Mouse (Mus musculus) embryo, embryonic 10.5 days (tissue): ENCODE measurements around the gene Ppp1r37.

Experiments used
- DNase-seq: peaks from one replicate; pipeline ENCODE4 v3.0.0-alpha.2; 2015; ENCODE audit warnings: low spot score

Gene Ppp1r37

GRCm38 (mm10) chr7:19572926-19573775 lies 10.3 kb upstream of the Ppp1r37 start:
- peak; percentile 85 for DNase-seq

GRCm38 (mm10) chr7:19569647-19570046 lies 6.8 kb upstream of the Ppp1r37 start:
- DNase-seq: no peak

GRCm38 (mm10) chr7:19567426-19567825 lies 4.5 kb upstream of the Ppp1r37 start:
- DNase-seq: no peak

GRCm38 (mm10) chr7:19565803-19566202 lies 2.9 kb upstream of the Ppp1r37 start:
- no peak for DNase-seq

GRCm38 (mm10) chr7:19564455-19564854 lies 1.6 kb upstream of the Ppp1r37 start:
- DNase-seq: no peak

GRCm38 (mm10) chr7:19563884-19564283 lies 1.0 kb upstream of the Ppp1r37 start:
- DNase-seq: no peak

- DNase-seq: peak; percentile 96
Measured at GRCm38 (mm10) chr7:19561765-19562642, 872 bp downstream of the Ppp1r37 start.

- peak; percentile 22 for DNase-seq
Measured at GRCm38 (mm10) chr7:19561431-19561764, 1.5 kb downstream of the Ppp1r37 start.

GRCm38 (mm10) chr7:19560491-19561260 lies 2.2 kb downstream of the Ppp1r37 start:
- DNase-seq: peak; percentile 20

- DNase-seq: peak; percentile 72
Measured at GRCm38 (mm10) chr7:19558965-19559364, 3.9 kb downstream of the Ppp1r37 start.

GRCm38 (mm10) chr7:19557982-19558900 lies 4.6 kb downstream of the Ppp1r37 start:
- no peak for DNase-seq

GRCm38 (mm10) chr7:19557086-19557485 lies 5.8 kb downstream of the Ppp1r37 start:
- no peak for DNase-seq

GRCm38 (mm10) chr7:19554168-19554567 lies 8.7 kb downstream of the Ppp1r37 start:
- no peak for DNase-seq

- DNase-seq: no peak
Measured at GRCm38 (mm10) chr7:19552443-19552842, 10.4 kb downstream of the Ppp1r37 start.

GRCm38 (mm10) chr7:19551634-19552033 lies 11.2 kb downstream of the Ppp1r37 start:
- no peak for DNase-seq

GRCm38 (mm10) chr7:19549394-19549793 lies 13.5 kb downstream of the Ppp1r37 start:
- DNase-seq: no peak

- DNase-seq: no peak
Measured at GRCm38 (mm10) chr7:19547344-19547969, 15.4 kb downstream of the Ppp1r37 start.

- DNase-seq: no peak
Measured at GRCm38 (mm10) chr7:19546007-19546406, 16.9 kb downstream of the Ppp1r37 start.

- DNase-seq: peak; percentile 34
Measured at GRCm38 (mm10) chr7:19543584-19543983, 19.3 kb downstream of the Ppp1r37 start.

GRCm38 (mm10) chr7:19542155-19542691 lies 20.7 kb downstream of the Ppp1r37 start:
- no peak for DNase-seq
